Mouse (Mus musculus): ENCODE data around the gene Hspbap1. TPM values are rescaled to one million over a fixed set of nuclear protein-coding genes. Genes with fewer than 3 reads are reported as not detected.

Gene Hspbap1
- polyA plus RNA-seq, 1 experiment from 2014 or later, result 14.0 TPM

DNA sequence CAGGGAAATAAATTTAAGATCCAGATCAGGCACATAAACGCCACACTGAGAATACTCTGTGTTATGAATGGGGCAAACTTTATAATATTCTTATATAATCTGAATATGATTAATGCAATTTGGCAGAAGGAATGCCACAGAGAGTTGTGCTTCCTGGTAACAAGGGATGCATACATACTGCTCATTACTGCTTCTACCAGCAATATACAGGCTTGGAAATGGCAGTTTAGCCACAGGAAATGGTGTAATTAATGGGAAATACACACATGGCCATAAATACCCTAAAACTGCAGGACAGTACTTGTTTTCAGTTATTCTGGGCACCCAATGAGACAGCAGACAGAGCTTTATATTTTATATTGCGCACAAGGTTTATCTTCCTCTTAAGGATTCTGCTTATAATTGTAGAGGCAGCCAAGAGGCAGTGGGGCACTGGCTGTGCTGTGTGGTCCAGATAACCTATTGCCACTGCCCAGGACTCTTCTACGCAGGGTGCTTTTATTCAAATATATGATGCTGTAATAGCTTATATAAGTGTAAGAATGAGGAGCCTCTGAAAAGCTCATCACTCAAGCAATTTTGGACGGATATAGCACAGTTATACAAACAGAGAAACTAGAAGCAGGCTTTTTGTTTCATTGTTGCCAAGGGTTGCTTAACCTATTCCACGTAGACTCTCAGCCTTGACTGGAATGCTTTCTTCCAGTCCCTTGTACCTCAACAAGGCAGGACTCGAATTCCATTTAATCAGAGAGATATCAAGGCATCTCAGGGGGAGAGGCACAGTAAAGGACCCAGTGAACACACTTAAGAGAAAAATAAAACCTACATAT, 14.5 kb upstream of the Hspbap1 start:
- peaks cover 4% of the 10 kb centered on the region; the same call in 1 of the 2 replicates for H3K4me1 ChIP-seq (ENCODE audit: control insufficient read depth, insufficient read depth, low read length)
- H3K9me3 ChIP-seq (ENCODE audit: control insufficient read depth, low read length), result no peaks in the 10 kb centered on the region
- peak; percentile 77 for ATAC-seq (ENCODE audit: low read depth)
- no peaks in the 10 kb centered on the region for H3K27me3 ChIP-seq (ENCODE audit: control insufficient read depth, insufficient read depth, low read length)
- no peak overlapping the region for H3K27ac ChIP-seq (ENCODE audit: low read depth, low read length)
- WGBS, result 60% methylated on average over 6 of the region's 6 CpGs
- H3K36me3 ChIP-seq (ENCODE audit: control insufficient read depth, insufficient read depth, low read length), result no peaks in the 10 kb centered on the region
- no peak overlapping the region for H3K9ac ChIP-seq (replicated peaks; ENCODE audit: low read depth, low read length)
- H3K4me3 ChIP-seq (ENCODE audit: low read depth, low read length), result no peak overlapping the region
- no peak overlapping the region for H3K4me2 ChIP-seq (ENCODE audit: low read depth, low read length)

DNA sequence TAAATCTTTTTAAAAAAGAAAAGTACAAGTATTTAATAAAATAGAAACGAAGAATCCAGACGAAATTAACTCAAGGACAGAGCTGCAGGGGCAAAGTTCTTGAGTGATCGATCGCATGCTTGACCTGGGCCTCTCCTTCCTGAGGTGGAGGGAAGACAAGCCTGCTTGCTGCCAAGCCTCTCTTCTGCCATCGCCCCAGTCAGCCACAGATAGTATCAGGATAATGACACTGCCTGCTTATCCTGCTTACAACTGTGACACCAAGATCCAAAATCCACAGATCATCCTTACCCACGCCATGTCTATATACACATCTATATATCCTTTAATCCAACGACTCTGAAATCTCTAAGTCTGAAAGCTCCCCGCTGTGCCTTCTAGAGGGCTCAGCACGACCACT, 13.5 kb upstream of the Hspbap1 start:
- no peak overlapping the region for H3K27ac ChIP-seq (ENCODE audit: low read depth, low read length)
- 90% methylated on average over 9 of the region's 9 CpGs for WGBS
- H3K9me3 ChIP-seq (ENCODE audit: control insufficient read depth, low read length), result no peaks in the 10 kb centered on the region
- H3K4me2 ChIP-seq (ENCODE audit: low read depth, low read length), result no peak overlapping the region
- ATAC-seq (ENCODE audit: low read depth), result no peak
- H3K9ac ChIP-seq (replicated peaks; ENCODE audit: low read depth, low read length), result no peak overlapping the region
- H3K4me1 ChIP-seq (ENCODE audit: control insufficient read depth, insufficient read depth, low read length), result peaks cover 4% of the 10 kb centered on the region; the same call in 1 of the 2 replicates
- no peaks in the 10 kb centered on the region for H3K36me3 ChIP-seq (ENCODE audit: control insufficient read depth, insufficient read depth, low read length)
- H3K27me3 ChIP-seq (ENCODE audit: control insufficient read depth, insufficient read depth, low read length), result no peaks in the 10 kb centered on the region
- H3K4me3 ChIP-seq (ENCODE audit: low read depth, low read length), result no peak overlapping the region

DNA sequence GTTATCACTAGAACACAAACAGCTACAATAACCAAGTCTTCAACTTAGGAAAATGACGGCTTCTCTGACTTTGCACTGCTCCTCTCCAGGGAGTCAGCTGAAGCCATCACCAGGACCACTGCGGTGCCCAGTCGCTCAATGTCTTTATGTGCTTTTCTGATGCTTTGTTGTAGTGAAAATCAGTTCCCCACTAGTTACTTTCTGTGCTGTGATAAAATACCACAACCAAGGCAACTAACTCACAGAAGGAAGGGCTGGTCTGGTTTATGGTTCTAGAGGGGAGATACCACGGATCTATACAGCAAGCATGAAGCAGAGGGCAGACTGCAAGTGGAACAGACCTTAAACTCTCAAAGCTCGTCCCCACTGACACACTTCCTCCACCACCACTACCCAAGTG, 10.8 kb upstream of the Hspbap1 start:
- Histone ChIP-seq H3K9ac (replicated peaks; ENCODE audit: low read depth, low read length) (no peak overlapping the region), H3K27me3 (ENCODE audit: control insufficient read depth, insufficient read depth, low read length) (no peaks in the 10 kb centered on the region), H3K4me1 (ENCODE audit: control insufficient read depth, insufficient read depth, low read length) (peaks cover 4% of the 10 kb centered on the region; the same call in 1 of the 2 replicates), H3K36me3 (ENCODE audit: control insufficient read depth, insufficient read depth, low read length) (no peaks in the 10 kb centered on the region), H3K4me3 (ENCODE audit: low read depth, low read length) (no peak overlapping the region), H3K27ac (ENCODE audit: low read depth, low read length) (no peak overlapping the region), H3K9me3 (ENCODE audit: control insufficient read depth, low read length) (no peaks in the 10 kb centered on the region), H3K4me2 (ENCODE audit: low read depth, low read length) (no peak overlapping the region)
- 83% methylated on average over 5 of the region's 5 CpGs for WGBS
- no peak for ATAC-seq (ENCODE audit: low read depth)

DNA sequence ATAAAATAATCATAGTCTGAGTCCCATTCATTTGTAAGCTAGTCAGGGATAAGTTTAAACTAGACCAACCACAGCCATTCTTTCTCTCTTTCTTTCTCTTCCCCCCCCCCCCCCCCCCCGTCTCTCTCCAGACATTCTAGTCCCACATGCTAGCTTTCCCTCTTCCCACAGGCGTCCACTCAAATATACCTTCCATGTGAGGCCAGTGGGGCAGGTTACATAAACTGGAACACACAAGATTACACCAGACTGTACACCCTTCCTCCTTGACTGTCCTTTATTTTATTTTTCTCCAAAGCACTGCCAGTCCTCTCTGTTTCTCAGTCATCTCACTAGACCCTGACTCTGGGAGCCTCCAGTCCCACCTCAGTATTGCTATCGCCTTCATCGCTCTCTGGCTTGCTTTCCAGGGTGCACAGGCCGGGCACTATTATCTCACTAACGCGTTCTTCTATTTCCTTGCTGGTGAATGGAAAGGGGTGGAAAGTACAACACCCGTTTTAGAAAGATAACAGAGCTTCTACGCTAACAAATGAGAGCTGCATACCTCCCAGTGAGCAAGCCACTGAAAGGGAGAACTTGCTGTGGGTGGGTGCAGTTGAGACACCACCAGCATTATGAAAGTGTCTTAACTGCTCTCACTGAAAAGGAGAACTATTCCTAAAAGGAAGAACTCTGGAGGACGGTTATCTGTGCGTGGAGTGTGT, 6.4 kb upstream of the Hspbap1 start:
- H3K27me3 ChIP-seq (ENCODE audit: control insufficient read depth, insufficient read depth, low read length), result no peaks in the 10 kb centered on the region
- no peak overlapping the region for H3K4me3 ChIP-seq (ENCODE audit: low read depth, low read length)
- H3K27ac ChIP-seq (ENCODE audit: low read depth, low read length), result no peak overlapping the region
- H3K36me3 ChIP-seq (ENCODE audit: control insufficient read depth, insufficient read depth, low read length), result no peaks in the 10 kb centered on the region
- no peak for ATAC-seq (ENCODE audit: low read depth)
- no peak overlapping the region for H3K4me2 ChIP-seq (ENCODE audit: low read depth, low read length)
- H3K4me1 ChIP-seq (ENCODE audit: control insufficient read depth, insufficient read depth, low read length), result peaks cover 11% of the 10 kb centered on the region; the same call in 1 of the 2 replicates
- H3K9me3 ChIP-seq (ENCODE audit: control insufficient read depth, low read length), result no peaks in the 10 kb centered on the region
- 86% methylated on average over 10 of the region's 11 CpGs for WGBS
- no peak overlapping the region for H3K9ac ChIP-seq (replicated peaks; ENCODE audit: low read depth, low read length)

DNA sequence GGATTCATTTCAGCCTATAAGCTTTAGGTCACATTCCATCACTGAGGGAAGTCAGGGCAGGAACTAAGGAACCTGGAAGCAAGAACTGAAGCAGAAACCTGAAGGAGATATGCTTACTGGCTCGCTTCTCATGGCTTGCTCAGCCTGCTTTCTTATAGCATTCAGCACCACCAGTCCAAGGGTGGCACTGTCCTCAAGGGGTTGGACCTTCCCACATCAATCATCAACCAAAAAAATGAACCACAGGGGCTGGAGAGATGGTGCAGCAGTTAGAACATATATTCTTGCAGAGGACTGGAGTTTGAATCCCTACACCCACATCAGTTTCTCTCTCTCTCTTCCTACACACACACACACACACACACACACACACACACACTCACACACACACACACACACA, 5.2 kb upstream of the Hspbap1 start:
- H3K4me3 ChIP-seq (ENCODE audit: low read depth, low read length), result no peak overlapping the region
- WGBS, result 83% methylated on average over 1 of the region's 1 CpGs
- H3K4me1 ChIP-seq (ENCODE audit: control insufficient read depth, insufficient read depth, low read length), result peaks cover 11% of the 10 kb centered on the region; the same call in 1 of the 2 replicates
- no peaks in the 10 kb centered on the region for H3K36me3 ChIP-seq (ENCODE audit: control insufficient read depth, insufficient read depth, low read length)
- no peak overlapping the region for H3K27ac ChIP-seq (ENCODE audit: low read depth, low read length)
- H3K9ac ChIP-seq (replicated peaks; ENCODE audit: low read depth, low read length), result no peak overlapping the region
- no peak for ATAC-seq (ENCODE audit: low read depth)
- no peaks in the 10 kb centered on the region for H3K27me3 ChIP-seq (ENCODE audit: control insufficient read depth, insufficient read depth, low read length)
- no peak overlapping the region for H3K4me2 ChIP-seq (ENCODE audit: low read depth, low read length)
- no peaks in the 10 kb centered on the region for H3K9me3 ChIP-seq (ENCODE audit: control insufficient read depth, low read length)

DNA sequence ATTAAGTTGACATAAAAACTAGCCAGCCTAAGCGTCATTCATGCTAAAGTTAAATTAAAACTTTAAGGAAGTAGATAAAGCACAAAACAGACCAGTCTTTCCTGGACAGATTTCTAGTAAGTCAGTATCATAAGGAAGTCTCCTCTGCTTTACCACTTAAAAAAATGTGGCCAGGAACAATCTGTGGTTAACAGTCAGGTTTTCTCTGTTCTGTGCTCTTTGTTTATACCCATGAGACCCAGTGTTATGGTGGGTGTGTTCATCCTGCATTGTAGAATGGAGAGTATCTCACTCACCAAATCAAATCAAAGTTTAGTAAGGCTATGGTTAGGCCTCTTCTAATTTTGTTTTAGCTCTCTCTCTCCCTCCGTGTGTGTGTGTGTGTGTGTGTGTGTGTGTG, 4.7 kb upstream of the Hspbap1 start:
- H3K4me2 ChIP-seq (ENCODE audit: low read depth, low read length), result no peak overlapping the region
- peaks cover 11% of the 10 kb centered on the region; the same call in 1 of the 2 replicates for H3K4me1 ChIP-seq (ENCODE audit: control insufficient read depth, insufficient read depth, low read length)
- H3K27me3 ChIP-seq (ENCODE audit: control insufficient read depth, insufficient read depth, low read length), result no peaks in the 10 kb centered on the region; the same call in 1 of the 2 replicates
- H3K36me3 ChIP-seq (ENCODE audit: control insufficient read depth, insufficient read depth, low read length), result no peaks in the 10 kb centered on the region
- no peaks in the 10 kb centered on the region for H3K9me3 ChIP-seq (ENCODE audit: control insufficient read depth, low read length)
- H3K4me3 ChIP-seq (ENCODE audit: low read depth, low read length), result no peak overlapping the region
- no peak overlapping the region for H3K9ac ChIP-seq (replicated peaks; ENCODE audit: low read depth, low read length)
- ATAC-seq (ENCODE audit: low read depth), result no peak
- 82% methylated on average over 2 of the region's 2 CpGs for WGBS
- no peak overlapping the region for H3K27ac ChIP-seq (ENCODE audit: low read depth, low read length)

DNA sequence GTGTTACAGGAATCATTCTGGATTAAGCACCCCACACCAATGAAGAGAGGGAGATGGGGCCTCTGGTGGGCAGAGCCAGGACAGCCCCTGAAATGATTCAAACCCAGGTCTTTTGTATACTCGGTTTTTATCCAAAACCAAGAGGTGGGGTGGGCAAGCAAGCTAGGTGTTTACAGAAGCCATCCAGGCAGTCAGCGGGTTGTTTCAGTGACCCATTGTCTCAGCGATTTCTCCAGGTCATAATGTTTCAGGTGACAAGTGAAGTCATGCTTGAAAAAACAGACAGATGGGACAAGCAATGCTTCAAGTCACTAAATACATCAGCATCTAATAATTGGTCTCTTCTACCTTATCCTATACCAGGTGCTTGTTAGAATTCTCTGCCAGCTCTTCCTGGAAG, 3.8 kb upstream of the Hspbap1 start:
- peaks cover 18% of the 10 kb centered on the region; the same call in 1 of the 2 replicates for H3K4me1 ChIP-seq (ENCODE audit: control insufficient read depth, insufficient read depth, low read length)
- H3K4me3 ChIP-seq (ENCODE audit: low read depth, low read length), result no peak overlapping the region
- WGBS, result 76% methylated on average over 3 of the region's 3 CpGs
- no peaks in the 10 kb centered on the region for H3K36me3 ChIP-seq (ENCODE audit: control insufficient read depth, insufficient read depth, low read length)
- no peak overlapping the region for H3K27ac ChIP-seq (ENCODE audit: low read depth, low read length)
- H3K9ac ChIP-seq (replicated peaks; ENCODE audit: low read depth, low read length), result no peak overlapping the region
- ATAC-seq (ENCODE audit: low read depth), result no peak
- no peaks in the 10 kb centered on the region for H3K9me3 ChIP-seq (ENCODE audit: control insufficient read depth, low read length)
- no peak overlapping the region for H3K4me2 ChIP-seq (ENCODE audit: low read depth, low read length)
- no peaks in the 10 kb centered on the region; the same call in 1 of the 2 replicates for H3K27me3 ChIP-seq (ENCODE audit: control insufficient read depth, insufficient read depth, low read length)

DNA sequence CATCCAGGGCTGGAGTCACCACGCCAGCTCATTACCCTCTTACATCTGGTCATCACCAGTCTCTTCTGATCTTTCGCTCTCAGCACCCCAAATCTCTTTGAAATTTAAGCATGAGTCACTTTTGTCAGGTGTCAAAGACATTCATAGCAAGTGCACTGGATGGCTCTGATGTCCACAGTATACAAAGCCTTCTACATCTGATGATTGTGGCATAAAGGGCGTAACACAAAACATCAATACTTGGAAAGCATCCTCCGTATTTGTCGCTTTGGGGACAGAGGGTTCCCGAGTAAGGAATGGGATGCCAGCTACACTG, 1.7 kb upstream of the Hspbap1 start:
- H3K36me3 ChIP-seq (ENCODE audit: control insufficient read depth, insufficient read depth, low read length), result no peaks in the 10 kb centered on the region
- no peaks in the 10 kb centered on the region for H3K9me3 ChIP-seq (ENCODE audit: control insufficient read depth, low read length)
- peak overlapping the region; percentile 59 for H3K4me2 ChIP-seq (ENCODE audit: low read depth, low read length)
- peak overlapping the region; percentile 79 for H3K4me3 ChIP-seq (ENCODE audit: low read depth, low read length)
- 28% methylated on average over 6 of the region's 6 CpGs for WGBS
- peak overlapping the region; percentile 57; the same call in 1 of the 2 replicates for H3K27ac ChIP-seq (ENCODE audit: low read depth, low read length)
- H3K4me1 ChIP-seq (ENCODE audit: control insufficient read depth, insufficient read depth, low read length), result peaks cover 18% of the 10 kb centered on the region; the same call in 1 of the 2 replicates
- peak overlapping the region; percentile 84 for H3K9ac ChIP-seq (replicated peaks; ENCODE audit: low read depth, low read length)
- no peaks in the 10 kb centered on the region; the same call in 1 of the 2 replicates for H3K27me3 ChIP-seq (ENCODE audit: control insufficient read depth, insufficient read depth, low read length)
- no peak for ATAC-seq (ENCODE audit: low read depth)
